Mouse (Mus musculus) right cerebral cortex, postnatal 4 days (tissue): Measurements from ENCODE around the gene Car5a.

Experiments
- DNase-seq: peaks from one replicate; pipeline ENCODE4 v3.0.0-alpha.2; 2022

Car5a gene

GRCm38 (mm10) chr8:121944831-121945230 is at the start of gene Car5a:
Gene Car5a, minus strand, starts transcription at chr8:121944904.
- DNase-seq, result no peak

GRCm38 (mm10) chr8:121992911-121993310 is 48.2 kb upstream of the Car5a start:
- no peak for DNase-seq

GRCm38 (mm10) chr8:121991611-121992010 is 46.9 kb upstream of the Car5a start:
- DNase-seq, result no peak

GRCm38 (mm10) chr8:121990506-121991255 is 46.0 kb upstream of the Car5a start:
- no peak for DNase-seq

GRCm38 (mm10) chr8:121987892-121988291 is 43.2 kb upstream of the Car5a start:
- no peak for DNase-seq

GRCm38 (mm10) chr8:121985673-121986072 is 41.0 kb upstream of the Car5a start:
- DNase-seq, result no peak

- DNase-seq, result no peak
Measured at GRCm38 (mm10) chr8:121981520-121981895, 36.8 kb upstream of the Car5a start.

GRCm38 (mm10) chr8:121980792-121981519 is 36.3 kb upstream of the Car5a start:
- DNase-seq, result no peak

- DNase-seq, result no peak
Measured at GRCm38 (mm10) chr8:121978670-121979069, 34.0 kb upstream of the Car5a start.

- peak; percentile 28 for DNase-seq
Measured at GRCm38 (mm10) chr8:121977819-121978590, 33.3 kb upstream of the Car5a start.

GRCm38 (mm10) chr8:121973906-121974305 is 29.2 kb upstream of the Car5a start:
- DNase-seq, result no peak

- no peak for DNase-seq
Measured at GRCm38 (mm10) chr8:121971488-121972058, 26.9 kb upstream of the Car5a start.

- DNase-seq, result no peak
Measured at GRCm38 (mm10) chr8:121970225-121970624, 25.5 kb upstream of the Car5a start.

GRCm38 (mm10) chr8:121968542-121968941 is 23.8 kb upstream of the Car5a start:
- DNase-seq, result no peak

GRCm38 (mm10) chr8:121967977-121968376 is 23.3 kb upstream of the Car5a start:
- no peak for DNase-seq

- DNase-seq, result no peak
Measured at GRCm38 (mm10) chr8:121966714-121967448, 22.2 kb upstream of the Car5a start.

- no peak for DNase-seq
Measured at GRCm38 (mm10) chr8:121966110-121966509, 21.4 kb upstream of the Car5a start.

GRCm38 (mm10) chr8:121964716-121965512 is 20.2 kb upstream of the Car5a start:
- no peak for DNase-seq

GRCm38 (mm10) chr8:121962892-121963291 is 18.2 kb upstream of the Car5a start:
- no peak for DNase-seq

GRCm38 (mm10) chr8:121958395-121958794 is 13.7 kb upstream of the Car5a start:
- no peak for DNase-seq

- no peak for DNase-seq
Measured at GRCm38 (mm10) chr8:121955825-121956500, 11.3 kb upstream of the Car5a start.
